Mouse (Mus musculus) forebrain, embryonic 16.5 days (tissue): ENCODE data around the gene Bdkrb2. TPM values are rescaled to one million over a fixed set of nuclear protein-coding genes. Genes with fewer than 3 reads are reported as not detected.

Source experiments
- ATAC-seq: fragments of 200-750 bp; cut with Nextera tagmentation; 2 replicates; pipeline ENCODE4 v1.8.0; 2017; ENCODE audit warnings: mild to moderate bottlenecking, moderate library complexity
- H3K27ac ChIP-seq: fragments of 300-500 bp; sonication (generic); 2 replicates; pipeline ENCODE4 v1.5.1; 2014; ENCODE audit warnings: low read length, control low read depth
- H3K27me3 ChIP-seq: fragments of 300-500 bp; sonication (generic); replicated peaks from 2 replicates; pipeline ENCODE4 v1.6.1; 2014; ENCODE audit warnings: low read length; ENCODE audit not compliant: control insufficient read depth, insufficient read depth
- H3K36me3 ChIP-seq: fragments of 300-500 bp; sonication (generic); 2 replicates; pipeline ENCODE4 v1.6.1; 2014; ENCODE audit not compliant: control insufficient read depth, insufficient read depth
- H3K4me1 ChIP-seq: fragments of 300-500 bp; sonication (generic); replicated peaks from 2 replicates; pipeline ENCODE4 v1.6.1; 2014; ENCODE audit warnings: low read length; ENCODE audit not compliant: control insufficient read depth, insufficient read depth
- H3K4me2 ChIP-seq: fragments of 300-500 bp; sonication (generic); 2 replicates; pipeline ENCODE4 v1.6.1; 2014; ENCODE audit warnings: mild to moderate bottlenecking, low read length, control low read depth
- H3K4me3 ChIP-seq: fragments of 300-500 bp; sonication (generic); replicated peaks from 2 replicates; pipeline ENCODE4 v1.5.1; 2014; ENCODE audit warnings: mild to moderate bottlenecking, low read length, control low read depth
- H3K9ac ChIP-seq: fragments of 300-500 bp; sonication (generic); replicated peaks from 2 replicates; pipeline ENCODE4 v1.6.1; 2014; ENCODE audit warnings: low read depth, low read length, control low read depth
- H3K9me3 ChIP-seq: fragments of 300-500 bp; sonication (generic); 2 replicates; pipeline ENCODE4 v1.6.1; 2016; ENCODE audit warnings: low read length; ENCODE audit not compliant: control insufficient read depth
- WGBS: fragments of 180-500 bp; shearing (Covaris S2); extraction: QIAGEN DNeasy Blood & Tissue Kit; methylation state at CpG from one replicate; pipeline ENCODE4 v1.1.7; 2014; 5-methylcytosine and 5-hydroxymethylcytosine counted together
- polyA plus RNA-seq: library from polyadenylated mRNA; unstranded; fragments of >200 nt; fragmentation: Nextera tagmentation; extraction: Ambion mirVana; gene quantifications from 2 replicates; pipeline ENCODE4 v1.2.1, GENCODE M21; 2015

Bdkrb2 gene
- polyA plus RNA-seq, 1 experiment from 2014 or later = 0.61 TPM

DNA sequence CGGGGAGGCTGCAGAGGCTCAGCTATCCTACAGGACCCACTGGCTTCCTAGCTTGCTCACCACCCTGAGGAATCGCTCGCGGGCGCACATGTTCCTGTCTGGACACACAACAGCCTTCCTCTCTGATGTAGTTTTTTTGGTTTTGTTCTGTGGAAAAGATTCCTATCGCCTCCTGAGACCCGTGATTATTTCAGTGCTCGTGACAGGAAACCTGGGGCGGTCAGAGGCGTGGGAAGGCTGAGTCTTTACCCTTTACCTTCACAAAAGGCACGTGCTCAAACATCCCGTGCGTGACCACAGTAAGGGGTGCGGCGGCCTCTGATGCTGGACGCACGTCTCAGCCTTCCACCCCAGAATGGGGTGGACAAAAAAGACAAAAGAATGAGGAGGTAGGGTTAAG lies 17.5 kb downstream of the Bdkrb2 start:
- no peak overlapping the region for H3K9ac ChIP-seq
- H3K9me3 ChIP-seq = no peaks in the 10 kb centered on the region
- no peak overlapping the region for H3K4me2 ChIP-seq
- no peaks in the 10 kb centered on the region for H3K4me1 ChIP-seq
- no peak overlapping the region for H3K27ac ChIP-seq
- H3K4me3 ChIP-seq = no peak overlapping the region
- 79% methylated on average over 17 of the region's 17 CpGs for WGBS
- no peaks in the 10 kb centered on the region for H3K36me3 ChIP-seq
- H3K27me3 ChIP-seq = no peaks in the 10 kb centered on the region
- no peak for ATAC-seq

DNA sequence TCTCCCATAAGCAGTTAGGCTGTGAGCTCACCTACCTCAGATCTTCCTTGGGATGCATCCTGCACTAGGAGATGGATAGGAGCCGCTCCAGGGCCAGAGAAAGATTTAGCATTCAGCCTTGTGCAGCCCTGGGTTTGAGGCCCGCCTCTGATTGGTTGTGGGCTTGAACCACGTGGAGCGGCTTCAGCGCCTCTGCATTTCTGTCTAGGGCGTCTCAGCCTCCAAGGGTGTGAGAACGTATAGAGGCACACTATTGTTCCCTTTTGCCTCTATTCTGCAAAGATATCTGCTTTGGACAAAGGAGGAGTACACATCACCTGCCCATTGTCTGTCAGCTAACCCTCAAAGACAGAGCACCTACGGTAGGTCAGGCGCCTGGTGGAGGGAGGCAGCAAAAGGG lies 19.5 kb downstream of the Bdkrb2 start:
- ATAC-seq = no peak
- WGBS = 63% methylated on average over 9 of the region's 9 CpGs
- Histone ChIP-seq H3K27me3 (no peaks in the 10 kb centered on the region), H3K27ac (no peak overlapping the region), H3K9me3 (no peaks in the 10 kb centered on the region), H3K4me2 (no peak overlapping the region), H3K4me1 (no peaks in the 10 kb centered on the region), H3K4me3 (no peak overlapping the region), H3K9ac (no peak overlapping the region), H3K36me3 (no peaks in the 10 kb centered on the region)

DNA sequence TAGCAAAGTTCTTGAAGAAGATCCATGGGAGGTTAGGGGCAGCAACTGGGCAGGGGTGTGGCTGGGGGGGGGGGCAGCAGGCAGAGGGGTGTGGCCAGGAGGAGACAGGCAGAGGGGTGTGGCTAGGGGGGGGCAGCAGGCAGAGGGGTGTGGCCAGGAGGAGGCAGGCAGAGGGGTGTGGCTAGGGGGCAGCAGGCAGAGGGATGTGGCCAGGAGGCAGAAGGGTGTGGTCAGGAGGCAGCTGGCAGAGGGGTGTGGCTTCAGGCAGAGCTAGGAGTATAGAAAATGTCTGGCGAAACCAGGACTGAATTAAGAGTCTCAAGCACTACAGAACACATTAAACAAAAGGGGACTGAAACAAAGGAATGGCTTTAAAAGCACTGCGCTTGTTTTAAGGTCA lies 20.5 kb downstream of the Bdkrb2 start:
- H3K27ac ChIP-seq = no peak overlapping the region
- no peak overlapping the region for H3K4me2 ChIP-seq
- no peak overlapping the region for H3K4me3 ChIP-seq
- H3K27me3 ChIP-seq = no peaks in the 10 kb centered on the region
- ATAC-seq = 0 out of 2 replicates have a peak, but pooled peaks have one; percentile 31
- H3K9ac ChIP-seq = no peak overlapping the region
- no peaks in the 10 kb centered on the region for H3K4me1 ChIP-seq
- no peaks in the 10 kb centered on the region for H3K9me3 ChIP-seq
- H3K36me3 ChIP-seq = no peaks in the 10 kb centered on the region
- WGBS = 4% methylated on average over 2 of the region's 2 CpGs

DNA sequence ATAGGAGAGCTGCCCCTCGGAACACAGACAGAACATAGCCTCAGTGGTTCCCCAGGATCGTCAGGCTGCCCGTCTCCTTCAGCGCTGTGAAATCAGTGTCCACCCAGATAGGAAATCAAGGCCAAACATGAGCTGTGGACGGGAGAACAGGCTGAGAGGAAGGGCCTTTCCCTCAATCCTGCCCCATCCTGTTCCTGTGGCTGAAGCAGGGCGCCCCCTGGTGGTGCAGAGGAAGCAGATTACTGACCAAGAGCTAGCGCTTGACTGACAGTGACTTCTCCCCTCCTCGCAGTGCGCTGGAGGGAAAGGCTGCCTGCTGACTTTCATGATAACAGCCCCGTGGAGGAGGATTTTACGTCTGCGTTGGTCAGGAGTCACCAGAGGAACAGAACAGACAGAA lies 21.8 kb downstream of the Bdkrb2 start:
- 0 out of 2 replicates have a peak, but pooled peaks have one; percentile 12 for ATAC-seq
- Histone ChIP-seq H3K4me2 (no peak overlapping the region), H3K27me3 (no peaks in the 10 kb centered on the region), H3K36me3 (no peaks in the 10 kb centered on the region), H3K4me3 (no peak overlapping the region), H3K4me1 (no peaks in the 10 kb centered on the region), H3K9me3 (no peaks in the 10 kb centered on the region), H3K27ac (no peak overlapping the region), H3K9ac (no peak overlapping the region)
- 12% methylated on average over 12 of the region's 12 CpGs for WGBS

DNA sequence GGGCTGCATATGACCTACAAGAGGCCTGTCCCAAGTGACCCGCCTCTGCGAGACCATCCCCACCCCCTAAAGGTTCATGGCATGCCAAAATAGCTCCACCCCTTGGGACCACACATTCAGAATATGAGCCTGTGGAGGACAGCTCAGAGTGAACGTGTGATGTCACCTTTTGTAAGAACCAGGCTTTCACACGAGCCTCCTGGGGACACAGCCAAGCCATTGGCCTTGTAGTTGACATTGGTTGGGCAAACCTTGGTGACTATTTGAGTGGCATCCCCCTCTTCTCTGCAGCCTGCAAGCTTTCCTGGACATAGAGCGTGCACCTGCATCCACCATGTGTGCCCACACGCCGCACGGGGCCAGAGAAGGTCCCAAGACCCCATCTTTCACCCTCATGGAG lies 24.5 kb downstream of the Bdkrb2 start:
- WGBS = 79% methylated on average over 8 of the region's 8 CpGs
- no peak overlapping the region for H3K27ac ChIP-seq
- no peak for ATAC-seq

DNA sequence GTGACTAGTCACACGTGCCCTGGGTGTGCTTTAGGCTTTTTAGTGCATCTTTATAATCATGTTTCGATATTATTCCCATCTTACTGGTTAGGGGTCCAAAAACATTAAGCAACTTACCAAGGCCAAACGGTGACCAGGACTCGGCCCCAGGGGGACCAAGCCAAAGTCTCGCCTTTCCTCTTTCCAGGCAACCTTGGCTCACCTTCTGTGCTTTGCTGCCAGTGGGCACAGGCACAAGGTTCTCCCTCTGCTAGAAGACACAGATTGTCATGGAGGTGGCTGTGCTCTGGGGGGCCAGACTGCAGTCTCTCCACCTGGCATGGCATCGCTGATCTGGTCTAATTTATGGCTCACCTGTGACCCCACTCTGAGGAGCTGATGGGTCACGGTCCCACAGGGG lies 27.8 kb downstream of the Bdkrb2 start:
- Histone ChIP-seq H3K27ac (no peak overlapping the region), H3K36me3 (no peaks in the 10 kb centered on the region), H3K9ac (no peak overlapping the region), H3K4me3 (no peak overlapping the region), H3K4me1 (no peaks in the 10 kb centered on the region), H3K27me3 (no peaks in the 10 kb centered on the region), H3K4me2 (no peak overlapping the region), H3K9me3 (no peaks in the 10 kb centered on the region)
- WGBS = 83% methylated on average over 7 of the region's 7 CpGs
- no peak for ATAC-seq

More for the DNA sequence above, 24.5 kb downstream of the Bdkrb2 start:
- Histone ChIP-seq H3K9ac (no peak overlapping the region), H3K36me3 (no peaks in the 10 kb centered on the region), H3K4me1 (no peaks in the 10 kb centered on the region), H3K4me3 (no peak overlapping the region), H3K27me3 (no peaks in the 10 kb centered on the region), H3K4me2 (no peak overlapping the region), H3K9me3 (no peaks in the 10 kb centered on the region)

DNA sequence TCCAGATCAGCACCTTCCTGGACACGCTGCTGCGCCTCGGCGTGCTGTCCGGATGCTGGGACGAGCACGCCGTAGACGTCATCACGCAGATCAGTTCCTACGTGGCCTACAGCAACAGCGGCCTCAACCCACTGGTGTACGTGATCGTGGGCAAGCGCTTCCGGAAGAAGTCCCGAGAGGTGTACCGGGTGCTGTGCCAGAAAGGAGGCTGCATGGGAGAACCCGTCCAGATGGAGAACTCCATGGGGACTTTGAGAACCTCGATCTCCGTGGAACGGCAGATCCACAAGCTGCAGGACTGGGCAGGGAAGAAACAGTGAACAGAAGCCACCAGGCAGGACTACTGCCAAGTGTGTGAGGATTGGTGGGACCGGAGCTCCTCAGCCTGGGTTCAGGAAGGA lies 29.3 kb downstream of the Bdkrb2 start:
- Histone ChIP-seq H3K9me3 (no peaks in the 10 kb centered on the region), H3K27me3 (no peaks in the 10 kb centered on the region), H3K4me1 (no peaks in the 10 kb centered on the region), H3K4me2 (no peak overlapping the region), H3K9ac (no peak overlapping the region), H3K27ac (no peak overlapping the region), H3K36me3 (no peaks in the 10 kb centered on the region), H3K4me3 (no peak overlapping the region)
- ATAC-seq = no peak
- 96% methylated on average over 23 of the region's 23 CpGs for WGBS

DNA sequence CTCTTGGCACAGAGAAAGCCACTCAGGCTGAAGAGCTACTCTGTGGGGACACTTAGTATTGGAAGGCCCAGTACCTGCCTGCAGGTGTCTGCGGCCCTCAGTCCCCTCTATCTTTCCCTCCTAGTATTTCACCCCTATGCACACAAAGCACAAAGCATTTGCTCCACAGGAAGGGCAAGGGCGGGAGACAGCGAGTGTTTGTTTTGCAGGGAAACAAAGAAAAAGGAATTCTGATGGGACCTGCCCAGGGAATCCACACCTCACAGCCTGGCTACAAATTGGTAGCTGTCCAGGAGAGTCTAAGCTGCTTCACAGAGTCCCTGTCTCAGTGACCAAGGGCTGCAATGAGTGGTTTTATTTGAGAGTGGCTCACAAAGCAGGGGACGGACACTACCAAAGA lies 30.4 kb downstream of the Bdkrb2 start:
- H3K9me3 ChIP-seq = no peaks in the 10 kb centered on the region
- H3K27me3 ChIP-seq = no peaks in the 10 kb centered on the region
- no peaks in the 10 kb centered on the region for H3K36me3 ChIP-seq
- no peak overlapping the region for H3K27ac ChIP-seq
- H3K4me3 ChIP-seq = no peak overlapping the region
- H3K4me1 ChIP-seq = no peaks in the 10 kb centered on the region
- WGBS = 63% methylated on average over 4 of the region's 4 CpGs
- no peak overlapping the region for H3K9ac ChIP-seq
- H3K4me2 ChIP-seq = no peak overlapping the region
- ATAC-seq = no peak

DNA sequence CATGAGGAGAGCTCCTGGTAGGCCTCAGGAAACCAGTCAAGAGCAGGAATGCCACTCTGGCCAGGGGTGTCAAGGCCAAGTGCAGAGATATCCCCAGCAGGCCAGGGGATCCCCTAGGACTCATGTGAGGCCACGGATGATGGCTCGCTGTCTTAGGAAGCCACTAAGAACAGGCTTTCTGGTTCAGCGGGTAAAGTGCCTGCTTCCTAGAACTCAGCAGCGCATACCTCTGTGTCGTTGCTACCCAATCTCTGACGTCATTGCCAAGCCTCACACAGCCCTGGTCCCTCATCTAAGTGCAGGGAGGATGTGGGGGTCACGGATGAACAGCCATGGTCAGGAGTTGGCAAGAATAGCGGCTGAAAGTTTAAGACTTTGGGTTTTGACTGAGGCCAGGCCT lies 34.1 kb downstream of the Bdkrb2 start:
- H3K4me3 ChIP-seq = no peak overlapping the region
- 81% methylated on average over 8 of the region's 8 CpGs for WGBS
- H3K4me2 ChIP-seq = no peak overlapping the region
- no peak for ATAC-seq
- H3K9ac ChIP-seq = no peak overlapping the region
- H3K4me1 ChIP-seq = peaks cover 6% of the 10 kb centered on the region; the same call in 1 of the 2 replicates
- no peaks in the 10 kb centered on the region for H3K9me3 ChIP-seq
- H3K27ac ChIP-seq = no peak overlapping the region
- no peaks in the 10 kb centered on the region for H3K36me3 ChIP-seq
- H3K27me3 ChIP-seq = no peaks in the 10 kb centered on the region

DNA sequence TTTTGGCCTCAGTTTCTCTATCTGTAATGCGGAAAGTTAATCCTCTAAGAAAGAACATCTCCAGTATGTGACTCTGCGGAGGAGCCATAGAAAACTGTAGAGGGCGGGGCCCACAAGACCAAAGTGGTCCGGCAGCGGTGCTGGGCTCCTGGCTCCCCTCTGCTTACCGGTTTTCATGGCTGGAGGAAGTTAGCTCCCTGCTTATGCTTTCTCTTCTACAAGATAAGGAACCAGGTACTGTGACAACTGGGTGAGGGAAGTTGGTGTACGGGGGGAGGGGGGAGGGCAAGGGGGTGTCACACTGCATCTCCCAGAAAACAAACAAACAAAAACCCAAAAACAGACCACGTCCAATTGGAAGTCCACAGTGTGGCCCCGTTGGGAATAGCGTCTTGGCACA lies 35.5 kb downstream of the Bdkrb2 start:
- H3K36me3 ChIP-seq = no peaks in the 10 kb centered on the region
- H3K4me3 ChIP-seq = no peak overlapping the region
- no peak for ATAC-seq
- WGBS = 88% methylated on average over 10 of the region's 10 CpGs
- H3K4me1 ChIP-seq = peaks cover 6% of the 10 kb centered on the region; the same call in 1 of the 2 replicates
- no peak overlapping the region for H3K27ac ChIP-seq
- H3K9ac ChIP-seq = no peak overlapping the region
- H3K4me2 ChIP-seq = no peak overlapping the region
- no peaks in the 10 kb centered on the region for H3K9me3 ChIP-seq
- no peaks in the 10 kb centered on the region for H3K27me3 ChIP-seq
